Mouse (Mus musculus) forebrain, embryonic 10.5 days (tissue): ENCODE data around the gene Nin. TPM values are rescaled to one million over a fixed set of nuclear protein-coding genes. Genes with fewer than 3 reads are reported as not detected.

Source experiments
- DNase-seq: peaks from one replicate; pipeline ENCODE4 v3.0.0-alpha.2; 2017; ENCODE audit warnings: low spot score; ENCODE audit errors: extremely low spot score
- H3K27ac ChIP-seq: fragments of 300-500 bp; sonication (generic); 2 replicates; pipeline ENCODE4 v1.5.1; 2016; ENCODE audit warnings: mild to moderate bottlenecking
- H3K27me3 ChIP-seq: fragments of 300-500 bp; sonication (generic); 2 replicates; pipeline ENCODE4 v1.6.1; 2016; ENCODE audit warnings: mild to moderate bottlenecking; ENCODE audit not compliant: poor library complexity, severe bottlenecking
- H3K36me3 ChIP-seq: fragments of 300-500 bp; sonication (generic); replicated peaks from 2 replicates; pipeline ENCODE4 v1.6.1; 2016; ENCODE audit warnings: mild to moderate bottlenecking, moderate library complexity
- H3K4me1 ChIP-seq: fragments of 300-500 bp; sonication (generic); 2 replicates; pipeline ENCODE4 v1.6.1; 2016
- H3K4me3 ChIP-seq: fragments of 300-500 bp; sonication (generic); 2 replicates; pipeline ENCODE4 v1.5.1; 2016; ENCODE audit warnings: mild to moderate bottlenecking, moderate library complexity
- H3K9me3 ChIP-seq: fragments of 300-500 bp; sonication (generic); 2 replicates; pipeline ENCODE4 v1.6.1; 2016; ENCODE audit warnings: mild to moderate bottlenecking, moderate library complexity
- WGBS: fragments of 180-500 bp; shearing (Covaris S2); methylation state at CpG from one replicate; pipeline ENCODE4 v1.1.7; 2016; 5-methylcytosine and 5-hydroxymethylcytosine counted together
- polyA plus RNA-seq: library from polyadenylated mRNA; unstranded; fragments of >200 nt; fragmentation: Nextera tagmentation; extraction: Ambion mirVana; gene quantifications from 2 replicates; pipeline ENCODE4 v1.2.1, GENCODE M21; 2016

Gene Nin
- polyA plus RNA-seq, 1 experiment from 2014 or later = 8.9 TPM

- Histone ChIP-seq H3K27me3 (no peaks in the 10 kb centered on the region), H3K4me3 (no peak overlapping the region), H3K27ac (no peak overlapping the region), H3K36me3 (no peaks in the 10 kb centered on the region), H3K9me3 (0 out of 2 replicates have a peak, but pooled peaks cover 5% of the 10 kb centered on the region), H3K4me1 (peaks cover 20% of the 10 kb centered on the region)
- no peak for DNase-seq
- WGBS = 81% methylated on average over 6 of the region's 6 CpGs
Measured at GRCm38 (mm10) chr12:70093266-70093893, 20.1 kb downstream of the Nin start.

- WGBS = 88% methylated on average over 4 of the region's 4 CpGs
- H3K27me3 ChIP-seq = no peaks in the 10 kb centered on the region
- H3K9me3 ChIP-seq = peaks cover 5% of the 10 kb centered on the region; the same call in 1 of the 2 replicates
- H3K27ac ChIP-seq = no peak overlapping the region
- no peak for DNase-seq
- H3K4me1 ChIP-seq = no peaks in the 10 kb centered on the region
- H3K36me3 ChIP-seq = peaks cover 5% of the 10 kb centered on the region
- no peak overlapping the region for H3K4me3 ChIP-seq
Measured at GRCm38 (mm10) chr12:70088297-70088696, 25.2 kb downstream of the Nin start.

- Histone ChIP-seq H3K27me3 (no peaks in the 10 kb centered on the region), H3K9me3 (no peaks in the 10 kb centered on the region; the same call in 1 of the 2 replicates), H3K36me3 (peaks cover 5% of the 10 kb centered on the region), H3K27ac (no peak overlapping the region), H3K4me3 (no peak overlapping the region), H3K4me1 (no peaks in the 10 kb centered on the region)
- DNase-seq = no peak
- WGBS = 85% methylated on average over 3 of the region's 3 CpGs
Measured at GRCm38 (mm10) chr12:70085351-70085750, 28.2 kb downstream of the Nin start.

- no peaks in the 10 kb centered on the region for H3K27me3 ChIP-seq
- no peak for DNase-seq
- H3K9me3 ChIP-seq = no peaks in the 10 kb centered on the region; the same call in 1 of the 2 replicates
- H3K4me3 ChIP-seq = no peak overlapping the region
- H3K27ac ChIP-seq = no peak overlapping the region
- H3K36me3 ChIP-seq = peaks cover 5% of the 10 kb centered on the region
- H3K4me1 ChIP-seq = no peaks in the 10 kb centered on the region
- 95% methylated on average over 5 of the region's 5 CpGs for WGBS
Measured at GRCm38 (mm10) chr12:70084198-70084597, 29.3 kb downstream of the Nin start.

GRCm38 (mm10) chr12:70083737-70084136 is 29.8 kb downstream of the Nin start:
- H3K27ac ChIP-seq = no peak overlapping the region
- no peak overlapping the region for H3K4me3 ChIP-seq
- no peak for DNase-seq
- H3K27me3 ChIP-seq = no peaks in the 10 kb centered on the region
- H3K9me3 ChIP-seq = no peaks in the 10 kb centered on the region; the same call in 1 of the 2 replicates
- H3K4me1 ChIP-seq = no peaks in the 10 kb centered on the region
- WGBS = 94% methylated on average over 4 of the region's 4 CpGs
- peaks cover 5% of the 10 kb centered on the region for H3K36me3 ChIP-seq

GRCm38 (mm10) chr12:70082935-70083532 is 30.5 kb downstream of the Nin start:
- no peak for DNase-seq
- H3K27me3 ChIP-seq = no peaks in the 10 kb centered on the region
- no peak overlapping the region for H3K4me3 ChIP-seq
- H3K4me1 ChIP-seq = no peaks in the 10 kb centered on the region
- peaks cover 5% of the 10 kb centered on the region for H3K36me3 ChIP-seq
- WGBS = 88% methylated on average over 3 of the region's 3 CpGs
- H3K9me3 ChIP-seq = no peaks in the 10 kb centered on the region; the same call in 1 of the 2 replicates
- H3K27ac ChIP-seq = no peak overlapping the region

GRCm38 (mm10) chr12:70082485-70082884 is 31.0 kb downstream of the Nin start:
- H3K4me3 ChIP-seq = no peak overlapping the region
- H3K36me3 ChIP-seq = peaks cover 5% of the 10 kb centered on the region
- no peaks in the 10 kb centered on the region for H3K4me1 ChIP-seq
- DNase-seq = no peak
- H3K9me3 ChIP-seq = no peaks in the 10 kb centered on the region; the same call in 1 of the 2 replicates
- H3K27me3 ChIP-seq = no peaks in the 10 kb centered on the region
- WGBS = 91% methylated on average over 9 of the region's 9 CpGs
- no peak overlapping the region for H3K27ac ChIP-seq

- WGBS = 93% methylated on average over 7 of the region's 7 CpGs
- Histone ChIP-seq H3K9me3 (no peaks in the 10 kb centered on the region), H3K36me3 (no peaks in the 10 kb centered on the region), H3K27ac (no peak overlapping the region), H3K4me3 (no peak overlapping the region), H3K27me3 (no peaks in the 10 kb centered on the region; the same call in 1 of the 2 replicates), H3K4me1 (no peaks in the 10 kb centered on the region)
- DNase-seq = no peak
Measured at GRCm38 (mm10) chr12:70078471-70079025, 35.0 kb downstream of the Nin start.

- peaks cover 6% of the 10 kb centered on the region; the same call in 1 of the 2 replicates for H3K27me3 ChIP-seq
- H3K36me3 ChIP-seq = no peaks in the 10 kb centered on the region
- peaks cover 3% of the 10 kb centered on the region for H3K4me1 ChIP-seq
- no peak overlapping the region for H3K27ac ChIP-seq
- H3K4me3 ChIP-seq = no peak overlapping the region
- 95% methylated on average over 11 of the region's 11 CpGs for WGBS
- H3K9me3 ChIP-seq = no peaks in the 10 kb centered on the region
- DNase-seq = no peak
Measured at GRCm38 (mm10) chr12:70076493-70076892, 37.0 kb downstream of the Nin start.

GRCm38 (mm10) chr12:70075001-70075400 is 38.5 kb downstream of the Nin start:
- Histone ChIP-seq H3K36me3 (no peaks in the 10 kb centered on the region), H3K9me3 (no peaks in the 10 kb centered on the region), H3K4me1 (peaks cover 18% of the 10 kb centered on the region), H3K27ac (no peak overlapping the region), H3K27me3 (peaks cover 10% of the 10 kb centered on the region; the same call in 1 of the 2 replicates), H3K4me3 (no peak overlapping the region)
- DNase-seq = no peak
- 88% methylated on average over 2 of the region's 2 CpGs for WGBS

- Histone ChIP-seq H3K4me3 (no peak overlapping the region), H3K27ac (peak overlapping the region; percentile 71; the same call in 1 of the 2 replicates), H3K4me1 (peaks cover 44% of the 10 kb centered on the region), H3K36me3 (peaks cover 3% of the 10 kb centered on the region; the same call in 1 of the 2 replicates), H3K27me3 (peaks cover 24% of the 10 kb centered on the region), H3K9me3 (no peaks in the 10 kb centered on the region)
- 72% methylated on average over 7 of the region's 7 CpGs for WGBS
- no peak for DNase-seq
Measured at GRCm38 (mm10) chr12:70070888-70071287, 42.6 kb downstream of the Nin start.

GRCm38 (mm10) chr12:70070306-70070705 is 43.2 kb downstream of the Nin start:
- H3K27me3 ChIP-seq = peaks cover 24% of the 10 kb centered on the region
- H3K9me3 ChIP-seq = no peaks in the 10 kb centered on the region
- peaks cover 44% of the 10 kb centered on the region for H3K4me1 ChIP-seq
- DNase-seq = peak; percentile 33
- WGBS = 18% methylated on average over 4 of the region's 4 CpGs
- H3K36me3 ChIP-seq = peaks cover 3% of the 10 kb centered on the region; the same call in 1 of the 2 replicates
- peak overlapping the region; percentile 71 for H3K27ac ChIP-seq
- 0 out of 2 replicates have a peak overlapping the region, but pooled peaks have one; percentile 8 for H3K4me3 ChIP-seq
